Mouse (Mus musculus) midbrain, postnatal 0 days (tissue): ENCODE results near the gene Rpl27. TPM values are rescaled to one million over a fixed set of nuclear protein-coding genes. Genes with fewer than 3 reads are reported as not detected.
"Not testable (repeated sequence)": the region's sequence is repeated elsewhere in the genome, so short reads cannot be mapped to it uniquely, and the experiment has no call there.

ENCODE experiments used
- ATAC-seq: fragments of 200-750 bp; cut with Nextera tagmentation; 2 replicates; pipeline ENCODE4 v1.8.0; 2017; ENCODE audit warnings: moderate number of reproducible peaks, mild to moderate bottlenecking, moderate TSS enrichment, moderate library complexity; ENCODE audit not compliant: low FRiP score
- DNase-seq: peaks from one replicate; pipeline ENCODE4 v3.0.0-alpha.2; 2015; ENCODE audit warnings: low spot score
- H3K27ac ChIP-seq: fragments of 300-500 bp; sonication (generic); 2 replicates; pipeline ENCODE4 v1.5.1; 2014; ENCODE audit warnings: low read depth, mild to moderate bottlenecking, low read length, mixed read lengths
- H3K27me3 ChIP-seq: fragments of 300-500 bp; sonication (generic); 2 replicates; pipeline ENCODE4 v1.6.1; 2014; ENCODE audit warnings: low read length, control low read depth, mixed read lengths; ENCODE audit not compliant: insufficient read depth
- H3K36me3 ChIP-seq: fragments of 300-500 bp; sonication (generic); 2 replicates; pipeline ENCODE4 v1.6.1; 2014; ENCODE audit warnings: low read length, control low read depth, mixed read lengths; ENCODE audit not compliant: insufficient read depth
- H3K4me1 ChIP-seq: fragments of 300-500 bp; sonication (generic); 2 replicates; pipeline ENCODE4 v1.6.1; 2014; ENCODE audit warnings: mild to moderate bottlenecking, control low read depth, antibody characterized with exemption, low read length, mixed read lengths; ENCODE audit not compliant: insufficient read depth
- H3K4me2 ChIP-seq: fragments of 300-500 bp; sonication (generic); 2 replicates; pipeline ENCODE4 v1.6.1; 2014; ENCODE audit warnings: low read depth, mild to moderate bottlenecking, low read length, mixed read lengths; ENCODE audit not compliant: poor library complexity, severe bottlenecking
- H3K4me3 ChIP-seq: fragments of 300-500 bp; sonication (generic); 2 replicates; pipeline ENCODE4 v1.5.1; 2014; ENCODE audit warnings: low read depth, mild to moderate bottlenecking, low read length, moderate library complexity
- H3K9ac ChIP-seq: fragments of 300-500 bp; sonication (generic); replicated peaks from 2 replicates; pipeline ENCODE4 v1.6.1; 2014; ENCODE audit warnings: mild to moderate bottlenecking, low read length, moderate library complexity, mixed read lengths; ENCODE audit not compliant: poor library complexity, severe bottlenecking
- H3K9me3 ChIP-seq: fragments of 300-500 bp; sonication (generic); 2 replicates; pipeline ENCODE4 v1.6.1; 2016; ENCODE audit warnings: low read length, control low read depth
- CTCF ChIP-seq: IDR thresholded peaks from 2 replicates; pipeline ENCODE4 v1.5.1; 2016; ENCODE audit warnings: antibody characterized with exemption, mild to moderate bottlenecking
- WGBS: fragments of 180-500 bp; shearing (Covaris S2); extraction: QIAGEN DNeasy Blood & Tissue Kit; methylation state at CpG from one replicate; pipeline ENCODE4 v1.1.7; 2014; 5-methylcytosine and 5-hydroxymethylcytosine counted together
- polyA plus RNA-seq: library from polyadenylated mRNA; unstranded; fragments of >200 nt; fragmentation: Nextera tagmentation; extraction: Ambion mirVana; gene quantifications from 2 replicates; pipeline ENCODE4 v1.2.1, GENCODE M21; 2015
- total RNA-seq: library from RNA; depleted of rRNA; stranded (reverse); fragments of >200 nt; gene quantifications from 2 replicates; pipeline ENCODE4 v1.2.3, GENCODE M21; 2014

Rpl27 gene
- total and polyA plus RNA-seq, 2 experiments from 2014 or later, result 260 to 605 TPM

- peak overlapping the region; percentile 81 for H3K4me2 ChIP-seq
- peaks cover 11% of the 10 kb centered on the region for H3K36me3 ChIP-seq
- ATAC-seq, result no peak
- no peaks in the 10 kb centered on the region for H3K27me3 ChIP-seq
- WGBS, result 66% methylated on average over 8 of the region's 8 CpGs
- H3K27ac ChIP-seq, result no peak overlapping the region
- no peak for DNase-seq
- H3K9ac ChIP-seq, result peak overlapping the region; percentile 84; the same call in 1 of the 2 replicates
- no peaks in the 10 kb centered on the region for H3K9me3 ChIP-seq
- TF ChIP-seq CTCF, result no peak
- peak overlapping the region; percentile 98 for H3K4me3 ChIP-seq
- peaks cover 13% of the 10 kb centered on the region for H3K4me1 ChIP-seq
Measured at GRCm38 (mm10) chr11:101426165-101426564, 15.9 kb upstream of the Rpl27 start.

- Histone ChIP-seq H3K9ac (no peak overlapping the region), H3K27ac (no peak overlapping the region), H3K36me3 (peaks cover 48% of the 10 kb centered on the region), H3K4me2 (no peak overlapping the region), H3K4me1 (peaks cover under 1% of the 10 kb centered on the region), H3K27me3 (no peaks in the 10 kb centered on the region), H3K9me3 (no peaks in the 10 kb centered on the region), H3K4me3 (no peak overlapping the region)
- DNase-seq (no peak), ATAC-seq (no peak)
- no peak for TF ChIP-seq CTCF
- WGBS, result 92% methylated on average over 9 of the region's 9 CpGs
Measured at GRCm38 (mm10) chr11:101431327-101431726, 10.8 kb upstream of the Rpl27 start.

- H3K27me3 ChIP-seq, result no peaks in the 10 kb centered on the region
- no peak overlapping the region for H3K9ac ChIP-seq
- no peak for ATAC-seq
- TF ChIP-seq CTCF, result no peak
- H3K4me3 ChIP-seq, result no peak overlapping the region
- 92% methylated on average over 13 of the region's 13 CpGs for WGBS
- H3K4me1 ChIP-seq, result no peaks in the 10 kb centered on the region
- DNase-seq, result peak; percentile 41
- peaks cover 48% of the 10 kb centered on the region for H3K36me3 ChIP-seq
- no peak overlapping the region for H3K4me2 ChIP-seq
- no peaks in the 10 kb centered on the region for H3K9me3 ChIP-seq
- H3K27ac ChIP-seq, result no peak overlapping the region; the same call in 1 of the 2 replicates
Measured at GRCm38 (mm10) chr11:101433396-101433795, 8.7 kb upstream of the Rpl27 start.

- no peak overlapping the region for H3K4me3 ChIP-seq
- no peaks in the 10 kb centered on the region for H3K4me1 ChIP-seq
- 80% methylated on average over 4 of the region's 4 CpGs for WGBS
- DNase-seq, result no peak
- H3K27me3 ChIP-seq, result no peaks in the 10 kb centered on the region
- H3K4me2 ChIP-seq, result no peak overlapping the region
- H3K27ac ChIP-seq, result no peak overlapping the region
- H3K9ac ChIP-seq, result no peak overlapping the region
- no peak for ATAC-seq
- no peak for TF ChIP-seq CTCF
- peaks cover 41% of the 10 kb centered on the region for H3K36me3 ChIP-seq
- H3K9me3 ChIP-seq, result no peaks in the 10 kb centered on the region
Measured at GRCm38 (mm10) chr11:101435831-101436230, 6.3 kb upstream of the Rpl27 start.

GRCm38 (mm10) chr11:101436916-101437315 is 5.2 kb upstream of the Rpl27 start:
- DNase-seq (no peak), ATAC-seq (no peak)
- H3K36me3 ChIP-seq, result peaks cover 30% of the 10 kb centered on the region
- 31% methylated on average over 4 of the region's 4 CpGs for WGBS
- H3K27ac ChIP-seq, result no peak overlapping the region
- no peaks in the 10 kb centered on the region for H3K4me1 ChIP-seq
- H3K4me2 ChIP-seq, result no peak overlapping the region
- no peak for TF ChIP-seq CTCF
- H3K27me3 ChIP-seq, result no peaks in the 10 kb centered on the region
- no peaks in the 10 kb centered on the region for H3K9me3 ChIP-seq
- H3K9ac ChIP-seq, result no peak overlapping the region
- no peak overlapping the region for H3K4me3 ChIP-seq

- not testable (repeated sequence) for DNase-seq, H3K27me3 ChIP-seq, H3K4me3 ChIP-seq, H3K4me2 ChIP-seq, ATAC-seq, H3K27ac ChIP-seq, H3K4me1 ChIP-seq, H3K9me3 ChIP-seq, H3K9ac ChIP-seq
- 54% methylated on average over 3 of the region's 3 CpGs for WGBS
- H3K36me3 ChIP-seq, result peaks cover 22% of the 10 kb centered on the region
Measured at GRCm38 (mm10) chr11:101438006-101438405, 4.1 kb upstream of the Rpl27 start.

- peak overlapping the region; percentile 16; the same call in 1 of the 2 replicates for H3K4me3 ChIP-seq
- WGBS, result 40% methylated on average over 15 of the region's 15 CpGs
- H3K27me3 ChIP-seq, H3K9ac ChIP-seq, DNase-seq, H3K9me3 ChIP-seq, ATAC-seq, H3K4me1 ChIP-seq, H3K27ac ChIP-seq: not testable (repeated sequence)
- H3K4me2 ChIP-seq, result peak overlapping the region; percentile 42
- peaks cover 18% of the 10 kb centered on the region for H3K36me3 ChIP-seq
Measured at GRCm38 (mm10) chr11:101441450-101442126, 510 bp upstream of the Rpl27 start.
